Mouse (Mus musculus): ENCODE measurements around the gene Gnas.

- TF ChIP-seq CTCF (conservative IDR thresholded peaks at IDR 0.05; ENCODE audit: insufficient read depth, insufficient read length, low read depth, low read length) (no peak), POLR2A (IDR thresholded peaks at IDR 0.05; ENCODE audit: low read depth, low read length) (no peak)
Measured at GRCm38 (mm10) chr2:174333239-174333890, 49.2 kb downstream of the Gnas start.

Measured in kidney, adult 2 months (tissue).